Mouse (Mus musculus): ENCODE data around the gene 9530068E07Rik. TPM values are rescaled to one million over a fixed set of nuclear protein-coding genes. Genes with fewer than 3 reads are reported as not detected.

The 9530068E07Rik gene
- 145 TPM for polyA plus RNA-seq (2014; fragmentation: Illumina TruSeq; extraction: RNeasy Lipid Tissue Mini Kit (QIAGEN cat#74804); ENCODE audit: low read depth, low replicate concordance)

GRCm38 (mm10) chr11:52395940-52396596, at the start of gene 9530068E07Rik:
Gene 9530068E07Rik (plus strand): TSS chr11:52396428.

DNA sequence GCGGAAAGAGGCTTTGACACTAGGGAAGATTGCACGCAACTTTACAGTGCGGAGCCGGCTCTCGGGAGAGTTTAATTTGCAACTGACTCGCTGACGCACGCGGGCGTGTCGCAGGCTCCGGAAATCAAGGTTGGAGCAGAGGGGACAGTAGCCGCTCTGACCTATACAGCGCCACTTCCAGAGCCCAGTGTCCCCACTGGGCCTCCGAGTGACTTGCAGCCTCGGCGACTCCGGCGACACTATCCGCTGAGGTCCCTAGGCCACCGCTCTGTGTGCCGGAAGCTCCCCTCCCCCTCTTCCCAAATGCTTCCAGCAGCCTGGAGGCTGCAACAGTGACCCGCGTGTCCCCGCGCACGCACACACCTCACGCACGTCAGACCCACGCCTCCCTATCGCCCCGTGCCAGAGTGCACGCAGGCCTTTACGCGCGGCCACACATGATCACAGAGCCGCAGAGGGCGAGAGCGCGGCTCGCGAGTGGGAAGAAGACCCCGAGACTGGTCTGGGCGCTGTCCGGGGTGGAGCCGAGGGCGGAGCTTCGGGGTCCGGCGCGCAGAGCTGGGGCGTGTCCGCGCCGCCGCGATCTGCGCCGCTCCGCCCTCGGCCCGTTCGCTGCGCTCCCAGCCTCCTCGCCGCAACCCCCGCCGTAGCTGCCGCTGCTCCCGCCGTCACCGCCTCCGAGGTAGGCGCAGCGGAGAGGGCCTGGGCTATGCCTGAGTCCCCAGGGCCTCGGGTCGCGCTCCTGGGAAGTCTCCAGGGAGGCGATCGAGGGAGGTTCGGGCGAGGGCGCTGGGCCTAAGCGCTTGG, 35.6 kb upstream of the 9530068E07Rik start, which contains the start of gene Vdac1:
Vdac1 (plus strand) TSS at position 390 of the 807 bp plus-strand sequence.

Other genes starting within 250 kb of the 9530068E07Rik start
- gene Olfr1371, start 182.4 kb upstream of the 9530068E07Rik start, polyA plus RNA-seq (2014; fragmentation: Illumina TruSeq; extraction: RNeasy Lipid Tissue Mini Kit (QIAGEN cat#74804); ENCODE audit: low read depth, low replicate concordance) = not detected
- gene Skp1a, start 164.4 kb upstream of the 9530068E07Rik start, polyA plus RNA-seq (2014; fragmentation: Illumina TruSeq; extraction: RNeasy Lipid Tissue Mini Kit (QIAGEN cat#74804); ENCODE audit: low read depth, low replicate concordance) = 674 TPM
- 3.1 TPM for gene Tcf7, start 113.4 kb upstream of the 9530068E07Rik start, polyA plus RNA-seq (2014; fragmentation: Illumina TruSeq; extraction: RNeasy Lipid Tissue Mini Kit (QIAGEN cat#74804); ENCODE audit: low read depth, low replicate concordance)
- 180 TPM for gene Vdac1, start 35.6 kb upstream of the 9530068E07Rik start, polyA plus RNA-seq (2014; fragmentation: Illumina TruSeq; extraction: RNeasy Lipid Tissue Mini Kit (QIAGEN cat#74804); ENCODE audit: low read depth, low replicate concordance)

Measured in liver, adult 10 weeks (tissue).